Mouse (Mus musculus): ENCODE data around the gene Lcp1.

Lcp1 gene

GRCm38 (mm10) chr14:75280406-75280805 lies 149.5 kb downstream of the Lcp1 start:
- no peak for DNase-seq (ENCODE audit: low spot score)

Measured in layer of hippocampus, adult 11-12 months (tissue).